Mouse (Mus musculus) hindbrain, embryonic 13.5 days (tissue): ENCODE results near the gene Rab3ip. TPM values are rescaled to one million over a fixed set of nuclear protein-coding genes. Genes with fewer than 3 reads are reported as not detected.

ENCODE experiments used
- ATAC-seq: fragments of 200-750 bp; cut with Nextera tagmentation; 2 replicates; pipeline ENCODE4 v1.8.0; 2017; ENCODE audit warnings: moderate TSS enrichment; ENCODE audit not compliant: low FRiP score
- H3K27ac ChIP-seq: fragments of 300-500 bp; sonication (generic); 2 replicates; pipeline ENCODE4 v1.5.1; 2015; ENCODE audit warnings: inconsistent platforms, mild to moderate bottlenecking, moderate library complexity
- H3K27me3 ChIP-seq: fragments of 300-500 bp; sonication (generic); 2 replicates; pipeline ENCODE4 v1.6.1; 2015; ENCODE audit warnings: mild to moderate bottlenecking, inconsistent platforms
- H3K36me3 ChIP-seq: fragments of 300-500 bp; sonication (generic); 2 replicates; pipeline ENCODE4 v1.6.1; 2015; ENCODE audit warnings: mild to moderate bottlenecking, inconsistent platforms
- H3K4me1 ChIP-seq: fragments of 300-500 bp; sonication (generic); replicated peaks from 2 replicates; pipeline ENCODE4 v1.6.1; 2015; ENCODE audit warnings: inconsistent platforms
- H3K4me2 ChIP-seq: fragments of 300-500 bp; sonication (generic); 2 replicates; pipeline ENCODE4 v1.6.1; 2015; ENCODE audit warnings: inconsistent platforms, mild to moderate bottlenecking, moderate library complexity
- H3K4me3 ChIP-seq: fragments of 300-500 bp; sonication (generic); 2 replicates; pipeline ENCODE4 v1.5.1; 2015; ENCODE audit warnings: mild to moderate bottlenecking, inconsistent platforms
- H3K9ac ChIP-seq: fragments of 300-500 bp; sonication (generic); 2 replicates; pipeline ENCODE4 v1.6.1; 2015; ENCODE audit warnings: mild to moderate bottlenecking, inconsistent platforms
- H3K9me3 ChIP-seq: fragments of 300-500 bp; sonication (generic); 2 replicates; pipeline ENCODE4 v1.6.1; 2016; ENCODE audit warnings: inconsistent platforms
- WGBS: fragments of 180-500 bp; shearing (Covaris S2); methylation state at CpG from one replicate; pipeline ENCODE4 v1.1.7; 2015; 5-methylcytosine and 5-hydroxymethylcytosine counted together
- polyA plus RNA-seq: library from polyadenylated mRNA; unstranded; fragments of >200 nt; fragmentation: Nextera tagmentation; extraction: Ambion mirVana; gene quantifications from 2 replicates; pipeline ENCODE4 v1.2.1, GENCODE M21; 2015

Gene Rab3ip
- polyA plus RNA-seq, 1 experiment from 2014 or later = 49.7 TPM

GRCm38 (mm10) chr10:116877436-116877835 lies 73.1 kb downstream of the Rab3ip start:
- H3K27ac ChIP-seq = no peak overlapping the region
- no peak overlapping the region for H3K9ac ChIP-seq
- ATAC-seq = no peak
- H3K4me3 ChIP-seq = no peak overlapping the region
- no peaks in the 10 kb centered on the region for H3K27me3 ChIP-seq
- no peak overlapping the region for H3K4me2 ChIP-seq
- no peaks in the 10 kb centered on the region for H3K4me1 ChIP-seq
- no peaks in the 10 kb centered on the region for H3K36me3 ChIP-seq
- no peaks in the 10 kb centered on the region for H3K9me3 ChIP-seq
- 89% methylated on average over 4 of the region's 4 CpGs for WGBS

GRCm38 (mm10) chr10:116874490-116874889 lies 76.1 kb downstream of the Rab3ip start:
- Histone ChIP-seq H3K27me3 (no peaks in the 10 kb centered on the region), H3K4me3 (no peak overlapping the region), H3K36me3 (no peaks in the 10 kb centered on the region), H3K9ac (no peak overlapping the region), H3K4me1 (0 out of 2 replicates have a peak, but pooled peaks cover 8% of the 10 kb centered on the region), H3K9me3 (no peaks in the 10 kb centered on the region), H3K4me2 (no peak overlapping the region), H3K27ac (no peak overlapping the region)
- WGBS = 90% methylated on average over 9 of the region's 9 CpGs
- no peak for ATAC-seq

GRCm38 (mm10) chr10:116872016-116872410 lies 78.6 kb downstream of the Rab3ip start:
- H3K27me3 ChIP-seq = no peaks in the 10 kb centered on the region
- H3K9ac ChIP-seq = no peak overlapping the region
- WGBS = 62% methylated on average over 14 of the region's 14 CpGs
- H3K4me3 ChIP-seq = no peak overlapping the region
- peak overlapping the region; percentile 2; the same call in 1 of the 2 replicates for H3K4me2 ChIP-seq
- ATAC-seq = peak; percentile 7; the same call in 1 of the 2 replicates
- H3K4me1 ChIP-seq = 0 out of 2 replicates have a peak, but pooled peaks cover 8% of the 10 kb centered on the region
- H3K9me3 ChIP-seq = no peaks in the 10 kb centered on the region
- H3K27ac ChIP-seq = no peak overlapping the region
- no peaks in the 10 kb centered on the region for H3K36me3 ChIP-seq

- H3K9ac ChIP-seq = no peak overlapping the region
- WGBS = 70% methylated on average over 12 of the region's 12 CpGs
- H3K4me3 ChIP-seq = no peak overlapping the region
- ATAC-seq = peak; percentile 46; the same call in 1 of the 2 replicates
- H3K27ac ChIP-seq = no peak overlapping the region
- H3K27me3 ChIP-seq = no peaks in the 10 kb centered on the region
- 0 out of 2 replicates have a peak, but pooled peaks cover 8% of the 10 kb centered on the region for H3K4me1 ChIP-seq
- H3K9me3 ChIP-seq = no peaks in the 10 kb centered on the region
- no peaks in the 10 kb centered on the region for H3K36me3 ChIP-seq
- H3K4me2 ChIP-seq = peak overlapping the region; percentile 2; the same call in 1 of the 2 replicates
These were observed 79.1 kb downstream of the Rab3ip start for GRCm38 (mm10) chr10:116871329-116872015.

- H3K9ac ChIP-seq = no peak overlapping the region
- 0 out of 2 replicates have a peak, but pooled peaks cover 8% of the 10 kb centered on the region for H3K4me1 ChIP-seq
- H3K27ac ChIP-seq = no peak overlapping the region
- H3K9me3 ChIP-seq = no peaks in the 10 kb centered on the region
- 87% methylated on average over 6 of the region's 6 CpGs for WGBS
- no peak for ATAC-seq
- no peaks in the 10 kb centered on the region for H3K36me3 ChIP-seq
- no peak overlapping the region for H3K4me3 ChIP-seq
- no peaks in the 10 kb centered on the region for H3K27me3 ChIP-seq
- H3K4me2 ChIP-seq = no peak overlapping the region
These were observed 79.8 kb downstream of the Rab3ip start for GRCm38 (mm10) chr10:116870819-116871218.

Other genes with a start within 250 kb of the Rab3ip start
- gene Myrfl, start 53.9 kb downstream of the Rab3ip start, polyA plus RNA-seq = 0.05 and 0.19 TPM in 2 replicates
- gene Gm10271, start 21.8 kb upstream of the Rab3ip start, polyA plus RNA-seq = not detected in 2 replicates
- 0.08 and 0.14 TPM in 2 replicates for gene Best3, start 35.5 kb upstream of the Rab3ip start, polyA plus RNA-seq
- not detected in 2 replicates for gene Lrrc10, start 94.6 kb upstream of the Rab3ip start, polyA plus RNA-seq
- gene Cct2, start 113.0 kb upstream of the Rab3ip start, polyA plus RNA-seq = 276 and 284 TPM in 2 replicates
- gene Frs2, start 197.8 kb upstream of the Rab3ip start, polyA plus RNA-seq = 18.6 and 20.5 TPM in 2 replicates